ENCODE assay signal across 16 mouse cellular contexts in the genomic region with DNA sequence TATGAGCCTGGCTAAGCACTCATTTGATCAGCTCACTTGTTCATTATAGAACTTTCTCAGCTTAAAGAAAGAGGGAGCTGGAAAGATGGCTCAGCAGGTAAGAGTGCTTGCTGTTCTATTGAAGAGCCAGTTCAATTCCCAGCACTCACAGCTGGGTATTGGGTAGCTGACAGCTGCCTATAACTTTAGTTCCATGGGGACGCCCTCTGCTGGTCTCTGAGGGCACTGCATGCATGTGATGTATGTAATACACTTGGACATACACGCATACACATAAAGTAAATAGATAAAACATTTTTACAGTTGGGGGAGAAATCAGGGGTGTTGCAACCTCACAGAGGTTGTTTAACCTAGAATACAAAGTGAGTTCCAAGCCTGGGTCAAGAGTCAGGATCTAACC. TPM values are rescaled to one million over a fixed set of nuclear protein-coding genes. Genes with fewer than 3 reads are reported as not detected.
DNase-seq lines count a peak whose midpoint lies in the region; ATAC-seq and TF ChIP-seq lines count a peak whose summit lies in the region.
"Had no signal": no experiment of that assay in that cellular context is flagged by ENCODE, and none has a peak within 500 bp of the region (broad histone marks: within the 10 kb centered on the region; RNA-seq: fewer than 3 reads in every experiment).

No protein-coding gene starts in this region.

- no peak overlapping the region for H3K27ac ChIP-seq in heart, adult 2 months
- no peak overlapping the region for H3K27ac ChIP-seq in heart, embryonic 12.5 days (ENCODE audit: poor library complexity, severe bottlenecking)
- H3K27ac ChIP-seq in midbrain, embryonic 14.5 days (replicated peaks; ENCODE audit: low read depth, low read length), result no peak overlapping the region
- no peak overlapping the region for H3K27ac ChIP-seq in midbrain, embryonic 13.5 days
- no peak overlapping the region for H3K27ac ChIP-seq in MEL (ENCODE audit: control insufficient read depth, low read depth, low read length)
- H3K27ac ChIP-seq in liver, postnatal 0 days (ENCODE audit: low read depth), result no peak overlapping the region
- H3K27ac ChIP-seq: embryonic facial prominence, embryonic 13.5 days; limb, embryonic 12.5 days had no signal

- TF ChIP-seq RAD21 in MEL (IDR thresholded peaks at IDR 0.05; ENCODE audit: low read depth, low read length), result no peak; the same call in 1 of the 2 replicates

- no peaks in the 10 kb centered on the region for H3K4me1 ChIP-seq in heart, adult 2 months (ENCODE audit: control insufficient read depth, insufficient read depth, low read length)
- no peaks in the 10 kb centered on the region; the same call in 1 of the 2 replicates for H3K4me1 ChIP-seq in heart, embryonic 12.5 days (replicated peaks)
- H3K4me1 ChIP-seq in midbrain, embryonic 14.5 days (ENCODE audit: control insufficient read depth, insufficient read depth, low read length), result peaks cover 6% of the 10 kb centered on the region
- peaks cover 7% of the 10 kb centered on the region for H3K4me1 ChIP-seq in midbrain, embryonic 13.5 days (replicated peaks)
- peaks cover 0 to 4% of the 10 kb centered on the region in 2 experiments; a peak in 2 of 4 replicates for H3K4me1 ChIP-seq in MEL (ENCODE audit: control insufficient read depth in 1 of 2, insufficient read depth in 2 of 2, low read length in 2 of 2)
- H3K4me1 ChIP-seq in liver, postnatal 0 days (ENCODE audit: insufficient read depth), result no peaks in the 10 kb centered on the region

- no peak overlapping the region for H3K9ac ChIP-seq in heart, adult 2 months (ENCODE audit: low read depth, low read length)
- H3K9ac ChIP-seq in heart, embryonic 12.5 days, result no peak overlapping the region
- no peak overlapping the region for H3K9ac ChIP-seq in midbrain, embryonic 14.5 days (replicated peaks; ENCODE audit: low read length)
- H3K9ac ChIP-seq in midbrain, embryonic 13.5 days (replicated peaks), result no peak overlapping the region
- no peak overlapping the region for H3K9ac ChIP-seq in MEL (ENCODE audit: control insufficient read depth, low read depth, low read length, poor library complexity, severe bottlenecking)
- no peak overlapping the region for H3K9ac ChIP-seq in liver, postnatal 0 days (replicated peaks)
- H3K9ac ChIP-seq: embryonic facial prominence, embryonic 13.5 days; limb, embryonic 12.5 days had no signal

- H3K36me3 ChIP-seq in heart, adult 2 months (ENCODE audit: control insufficient read depth, insufficient read depth, low read length), result no peaks in the 10 kb centered on the region
- H3K36me3 ChIP-seq in heart, embryonic 12.5 days, result no peaks in the 10 kb centered on the region
- 0 out of 2 replicates have a peak, but pooled peaks cover 3% of the 10 kb centered on the region for H3K36me3 ChIP-seq in midbrain, embryonic 14.5 days (ENCODE audit: control insufficient read depth, insufficient read depth, low read length)
- H3K36me3 ChIP-seq in midbrain, embryonic 13.5 days, result no peaks in the 10 kb centered on the region
- no peaks in the 10 kb centered on the region for H3K36me3 ChIP-seq in MEL (ENCODE audit: control insufficient read depth in 1 of 2, insufficient read depth in 2 of 2, low read length in 2 of 2)
- H3K36me3 ChIP-seq in liver, postnatal 0 days (replicated peaks; ENCODE audit: insufficient read depth, low read length), result no peaks in the 10 kb centered on the region
- H3K36me3 ChIP-seq: embryonic facial prominence, embryonic 13.5 days; limb, embryonic 12.5 days had no signal

- no peak for DNase-seq in heart, adult 2 months
- DNase-seq in midbrain, embryonic 14.5 days, result peak; percentile 27
- peak; percentile 32 for DNase-seq in MEL (ENCODE audit: low read depth, low spot score)
- DNase-seq in liver, postnatal 0 days, result no peak
- no peak for DNase-seq in urinary bladder, postnatal 36 days (ENCODE audit: low spot score in 2 of 2)
- no peak for DNase-seq in frontal cortex, postnatal 14 days (ENCODE audit: low spot score in 2 of 2)
- DNase-seq: cerebellum, adult 9-11 months; heart, adult 18-20 months; spleen, adult 18-20 months; thymus, adult 18-20 months had no signal

- no peak for TF ChIP-seq EP300 in heart, adult 2 months (IDR thresholded peaks at IDR 0.05; ENCODE audit: insufficient read depth, low read depth, low read length)
- no peak for TF ChIP-seq EP300 in MEL (IDR thresholded peaks at IDR 0.05; ENCODE audit: low read depth in 1 of 2, low read length in 2 of 2)
- TF ChIP-seq EP300 in liver, postnatal 0 days (IDR thresholded peaks at IDR 0.05; ENCODE audit: low read depth), result no peak

- peak; percentile 20 for TF ChIP-seq CTCF in heart, adult 2 months (IDR thresholded peaks at IDR 0.05)
- peak; percentile 40 to 57 (median 44) for TF ChIP-seq CTCF in MEL (IDR thresholded peaks at IDR 0.05 in 2 of 3, conservative IDR thresholded peaks at IDR 0.05 in 1 of 3; ENCODE audit: control insufficient read depth in 1 of 3, insufficient read depth in 1 of 3, low read depth in 2 of 3, low read length in 3 of 3, poor library complexity in 1 of 3, severe bottlenecking in 1 of 3)
- peak; percentile 46 for TF ChIP-seq CTCF in liver, postnatal 0 days (IDR thresholded peaks at IDR 0.05; ENCODE audit: low read depth)

- no peak for ATAC-seq in heart, embryonic 12.5 days (ENCODE audit: insufficient number of reproducible peaks, low FRiP score)
- ATAC-seq in midbrain, embryonic 14.5 days (ENCODE audit: low FRiP score, low TSS enrichment), result no peak
- no peak for ATAC-seq in midbrain, embryonic 13.5 days
- ATAC-seq in liver, postnatal 0 days, result no peak

- intact Hi-C loops in heart, adult 2 months (cut with DNase I), result no loop called here

- H3K9me3 ChIP-seq in heart, embryonic 12.5 days (replicated peaks), result peaks cover 6% of the 10 kb centered on the region; the same call in 1 of the 2 replicates
- H3K9me3 ChIP-seq in midbrain, embryonic 14.5 days (ENCODE audit: control insufficient read depth, low read length), result no peaks in the 10 kb centered on the region
- no peaks in the 10 kb centered on the region for H3K9me3 ChIP-seq in midbrain, embryonic 13.5 days
- no peaks in the 10 kb centered on the region for H3K9me3 ChIP-seq in MEL (replicated peaks; ENCODE audit: insufficient read depth, low read length)
- 0 out of 2 replicates have a peak, but pooled peaks cover 2% of the 10 kb centered on the region for H3K9me3 ChIP-seq in liver, postnatal 0 days (ENCODE audit: low read length)
- H3K9me3 ChIP-seq: embryonic facial prominence, embryonic 13.5 days had no signal

- WGBS in heart, adult 2 months, result 72% methylated on average over 2 of the region's 2 CpGs
- WGBS in heart, embryonic 12.5 days, result 82% methylated on average over 2 of the region's 2 CpGs
- WGBS in midbrain, embryonic 14.5 days, result 89% methylated on average over 2 of the region's 2 CpGs
- WGBS in midbrain, embryonic 13.5 days, result 84% methylated on average over 2 of the region's 2 CpGs
- WGBS in liver, postnatal 0 days (ENCODE audit: insufficient replicate concordance), result 64% methylated on average over 2 of the region's 2 CpGs

- no peaks in the 10 kb centered on the region for H3K79me2 ChIP-seq in heart, adult 2 months (replicated peaks; ENCODE audit: control insufficient read depth, insufficient read depth, low read length)
- H3K79me2 ChIP-seq in MEL (ENCODE audit: control insufficient read depth, insufficient read depth, low read length, poor library complexity), result no peaks in the 10 kb centered on the region

- TF ChIP-seq POLR2A in heart, adult 2 months (IDR thresholded peaks at IDR 0.05; ENCODE audit: insufficient read depth, low read depth, low read length), result no peak
- no peak for TF ChIP-seq POLR2A in MEL (IDR thresholded peaks at IDR 0.05; ENCODE audit: control insufficient read depth in 1 of 2, insufficient read depth in 1 of 2, low read depth in 1 of 2, low read length in 2 of 2, poor library complexity in 1 of 2)

- no peaks in the 10 kb centered on the region for H3K27me3 ChIP-seq in heart, adult 2 months (ENCODE audit: control insufficient read depth, insufficient read depth, low read length)
- peaks cover 60% of the 10 kb centered on the region for H3K27me3 ChIP-seq in heart, embryonic 12.5 days (replicated peaks)
- no peaks in the 10 kb centered on the region for H3K27me3 ChIP-seq in midbrain, embryonic 14.5 days (ENCODE audit: control insufficient read depth, insufficient read depth, low read length)
- peaks cover 4% of the 10 kb centered on the region for H3K27me3 ChIP-seq in midbrain, embryonic 13.5 days
- peaks cover 0 to 10% of the 10 kb centered on the region in 2 experiments; a peak in 2 of 4 replicates for H3K27me3 ChIP-seq in MEL (ENCODE audit: control insufficient read depth in 1 of 2, insufficient read depth in 2 of 2, low read length in 2 of 2)
- 0 out of 2 replicates have a peak, but pooled peaks cover 3% of the 10 kb centered on the region for H3K27me3 ChIP-seq in liver, postnatal 0 days (ENCODE audit: insufficient read depth, low read length)

- H3K4me3 ChIP-seq in heart, adult 2 months, result no peak overlapping the region
- no peak overlapping the region for H3K4me3 ChIP-seq in heart, embryonic 12.5 days
- H3K4me3 ChIP-seq in midbrain, embryonic 14.5 days (replicated peaks; ENCODE audit: low read depth, low read length), result no peak overlapping the region
- no peak overlapping the region for H3K4me3 ChIP-seq in midbrain, embryonic 13.5 days (replicated peaks)
- no peak overlapping the region for H3K4me3 ChIP-seq in MEL (ENCODE audit: control insufficient read depth in 1 of 2, insufficient read depth in 1 of 2, low read depth in 2 of 2, low read length in 2 of 2)
- no peak overlapping the region for H3K4me3 ChIP-seq in liver, postnatal 0 days (ENCODE audit: low read depth, low read length)
- H3K4me3 ChIP-seq: embryonic facial prominence, embryonic 13.5 days; limb, embryonic 12.5 days had no signal

- H3K4me2 ChIP-seq in heart, embryonic 12.5 days, result no peak overlapping the region
- H3K4me2 ChIP-seq in midbrain, embryonic 14.5 days (ENCODE audit: low read length), result no peak overlapping the region
- no peak overlapping the region for H3K4me2 ChIP-seq in midbrain, embryonic 13.5 days (replicated peaks)
- no peak overlapping the region for H3K4me2 ChIP-seq in liver, postnatal 0 days (ENCODE audit: low read depth, low read length)
- H3K4me2 ChIP-seq: embryonic facial prominence, embryonic 13.5 days; limb, embryonic 12.5 days had no signal

TF ChIP-seq in MEL, 35 proteins besides CTCF, POLR2A, EP300 and RAD21 (continues in another document):
- TF ChIP-seq NELFE (IDR thresholded peaks at IDR 0.05; ENCODE audit: low read depth, low read length) (no peak), USF2 (IDR thresholded peaks at IDR 0.05; ENCODE audit: borderline replicate concordance in 1 of 2, insufficient read depth in 1 of 2, low read depth in 1 of 2, low read length in 2 of 2) (no peak)

RNA-seq across cellular contexts. Expression of gene Lrtm2, which starts 11.2 kb away (rescaled TPM):
- total RNA-seq in heart, adult 2 months (2021), result under 1 TPM; 0.61 to 0.73 TPM
- 0.47 and 0.57 TPM in 2 replicates for polyA plus RNA-seq in heart, adult 2 months (2012; rRNA removed)
- 0.05 and 0.15 TPM in 2 replicates for polyA plus RNA-seq in heart, embryonic 12.5 days (2016; fragmentation: Nextera tagmentation; extraction: Ambion mirVana)
- 6.5 and 10.5 TPM in 2 replicates for polyA plus RNA-seq in midbrain, embryonic 14.5 days (2014; fragmentation: Nextera tagmentation; extraction: Ambion mirVana)
- polyA plus RNA-seq in midbrain, embryonic 13.5 days (2015; fragmentation: Nextera tagmentation; extraction: Ambion mirVana), result 3.6 and 3.8 TPM in 2 replicates
- total RNA-seq in MEL (2012; rRNA removed), result not detected in 2 replicates
- polyA plus RNA-seq in MEL (2012; ENCODE audit: insufficient read depth in 1 of 2, insufficient read length in 2 of 2, low read depth in 1 of 2, low replicate concordance in 2 of 2, missing spikeins in 1 of 2), result not detected
- polyA plus RNA-seq in liver, postnatal 0 days (2015; fragmentation: Nextera tagmentation; extraction: Ambion mirVana), result not detected in 2 replicates
- polyA plus RNA-seq: C2C12; embryonic facial prominence, embryonic 13.5 days; kidney, embryonic 14.5 days; limb, embryonic 12.5 days had no signal

Comparison
In these comparisons a context has a peak if more than half of its experiments do, and no peak if none do; other contexts are left out.
1. DNase-seq: peak in midbrain, embryonic 14.5 days (single experiment) and MEL (single experiment); none in heart, adult 2 months (0 of 2), liver, postnatal 0 days (single experiment), urinary bladder, postnatal 36 days (0 of 2) and frontal cortex, postnatal 14 days (0 of 2).
2. Peak in every context shown above with its lines, with median percentiles within 50 percentile points of each other: CTCF ChIP-seq.